Mouse (Mus musculus) testis, postnatal 14 days (tissue): ENCODE measurements around the gene 5031410I06Rik.
"Not testable (repeated sequence)": the region's sequence is repeated elsewhere in the genome, so short reads cannot be mapped to it uniquely, and the experiment has no call there.

Source experiments
- DNase-seq: peaks from one replicate; pipeline ENCODE4 v3.0.0; 2021; ENCODE audit warnings: low spot score

Gene 5031410I06Rik

GRCm38 (mm10) chr5:26105262-26105661 lies at the start of gene 5031410I06Rik:
Gene 5031410I06Rik (minus strand): TSS chr5:26105362.
- DNase-seq = not testable (repeated sequence)

GRCm38 (mm10) chr5:26142891-26143290 lies 37.7 kb upstream of the 5031410I06Rik start:
- DNase-seq = no peak

- not testable (repeated sequence) for DNase-seq
Observed at GRCm38 (mm10) chr5:26121321-26121720, 16.2 kb upstream of the 5031410I06Rik start, which contains the start of gene Gm10220. Gene Gm10220 (minus strand): TSS chr5:26121421.

GRCm38 (mm10) chr5:26089191-26089590 lies 16.0 kb downstream of the 5031410I06Rik start, which contains the start of gene Gm10471:
Gene Gm10471 (minus strand): TSS chr5:26089291.
- DNase-seq = not testable (repeated sequence)

- not testable (repeated sequence) for DNase-seq
Observed at GRCm38 (mm10) chr5:26079023-26079422, 26.1 kb downstream of the 5031410I06Rik start.

- DNase-seq = no peak
Observed at GRCm38 (mm10) chr5:26070716-26071115, 34.4 kb downstream of the 5031410I06Rik start.

GRCm38 (mm10) chr5:26058481-26058880 lies 46.7 kb downstream of the 5031410I06Rik start, which contains the start of gene Gm7347:
Gene Gm7347 (minus strand): TSS chr5:26058581.
- not testable (repeated sequence) for DNase-seq
